Mouse (Mus musculus) layer of hippocampus, adult 8-10 months (tissue): ENCODE data around the gene Nox4. TPM values are rescaled to one million over a fixed set of nuclear protein-coding genes. Genes with fewer than 3 reads are reported as not detected.

ENCODE experiments used
- DNase-seq, 2 experiments: peaks; one replicate each; pipeline ENCODE4 v3.0.0; 2022; ENCODE audit warnings: low spot score in 2 of 2
- total RNA-seq, 4 experiments: library from RNA; stranded (reverse); gene quantifications; 2 replicates each; pipeline ENCODE4 v1.2.4; 2022

The Nox4 gene
- under 1 TPM; 0.16 to 0.37 (median 0.17) TPM for total RNA-seq

DNA sequence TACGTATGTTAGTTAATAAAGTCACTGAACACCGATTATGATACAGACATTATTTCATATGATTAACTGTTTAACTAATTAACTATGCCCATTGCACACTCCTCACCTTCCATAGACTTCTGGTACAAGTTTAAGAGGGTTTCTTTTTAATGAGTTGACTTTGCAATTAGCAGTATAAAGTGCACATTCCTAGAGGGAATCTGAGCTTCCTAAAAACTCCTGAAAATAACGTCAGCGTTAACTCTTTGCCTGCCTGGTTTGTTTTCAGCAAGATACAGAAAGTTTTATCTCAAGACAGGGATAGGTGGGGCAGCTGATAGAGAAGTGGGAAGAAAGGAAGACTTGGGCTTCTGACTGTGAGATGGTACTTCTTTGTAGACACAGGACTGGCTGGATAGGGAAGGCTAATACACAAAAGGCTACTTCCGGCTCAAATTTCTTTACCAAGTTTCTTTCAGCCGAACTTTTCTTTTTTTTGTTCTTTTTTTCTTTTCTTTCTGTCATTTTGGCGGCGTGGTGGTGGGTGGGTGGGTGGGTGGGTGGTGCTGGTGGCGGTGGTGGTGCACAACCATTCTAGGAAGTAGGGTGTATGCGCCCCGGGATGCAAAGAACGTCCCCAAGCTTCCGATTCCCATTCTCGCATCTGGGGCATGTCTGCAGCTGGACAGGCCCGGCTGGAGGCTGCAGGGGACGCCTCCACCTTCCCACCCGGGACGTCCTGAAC is at the start of gene Nox4:
Nox4 (plus strand) TSS at position 241 of the 724 bp plus-strand sequence.
- no peak for DNase-seq

DNA sequence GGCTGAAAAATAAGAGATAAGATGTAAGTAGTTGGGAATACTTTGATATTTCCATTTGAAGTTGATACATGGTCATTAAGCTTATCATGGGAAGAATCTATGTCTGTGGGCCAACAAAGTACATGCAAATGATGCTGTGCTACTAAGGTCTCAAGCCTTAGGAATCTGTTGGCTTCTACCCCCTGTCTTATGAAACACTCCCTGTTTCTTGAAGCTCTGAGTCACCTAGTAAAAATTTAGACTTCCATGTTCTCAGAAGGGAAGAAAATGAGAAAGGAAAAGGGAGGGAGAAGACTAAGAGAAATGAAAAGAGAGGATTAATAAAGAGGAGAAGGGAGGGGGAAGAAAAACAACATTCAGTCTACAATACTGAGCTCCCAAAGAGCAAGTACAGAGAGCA is 41.1 kb upstream of the Nox4 start:
- DNase-seq, result no peak

DNA sequence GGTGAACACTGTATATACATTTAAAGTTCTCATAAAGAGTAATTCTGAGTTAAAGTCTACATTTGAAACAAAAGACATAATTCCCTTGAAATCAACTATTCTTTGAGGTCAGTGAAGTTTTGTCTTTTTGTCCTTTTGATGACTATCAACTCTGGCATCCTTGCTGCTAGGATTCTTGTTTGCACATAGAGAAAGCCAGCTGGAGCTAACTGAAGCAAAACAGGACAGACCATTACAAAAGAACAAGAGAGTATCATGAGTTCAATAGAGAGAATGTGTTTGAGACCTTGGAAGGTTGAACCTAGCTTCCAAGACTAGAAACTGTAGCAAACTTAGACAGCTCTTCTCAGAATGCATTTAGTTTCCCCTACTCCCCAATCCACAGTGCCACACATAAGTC is 24.2 kb upstream of the Nox4 start:
- DNase-seq, result no peak

DNA sequence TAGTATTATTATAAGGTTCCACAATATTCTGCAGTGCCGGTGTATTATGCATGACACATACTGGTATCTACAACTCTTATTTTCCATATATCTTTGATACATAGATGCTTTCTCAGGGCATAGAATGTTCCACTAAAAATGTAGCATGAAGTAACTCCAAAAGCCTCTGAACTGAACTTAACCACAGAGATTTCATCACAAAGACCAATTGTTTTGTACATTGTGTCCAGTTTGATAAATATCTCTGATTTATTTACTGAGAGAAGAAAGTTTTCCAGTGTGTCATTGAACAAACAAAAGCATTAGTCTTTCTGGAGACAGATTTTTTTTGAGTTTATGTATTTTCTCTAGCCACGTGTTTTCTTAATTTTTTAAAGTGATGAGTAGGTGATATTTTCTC is 23.1 kb upstream of the Nox4 start:
- DNase-seq, result no peak

DNA sequence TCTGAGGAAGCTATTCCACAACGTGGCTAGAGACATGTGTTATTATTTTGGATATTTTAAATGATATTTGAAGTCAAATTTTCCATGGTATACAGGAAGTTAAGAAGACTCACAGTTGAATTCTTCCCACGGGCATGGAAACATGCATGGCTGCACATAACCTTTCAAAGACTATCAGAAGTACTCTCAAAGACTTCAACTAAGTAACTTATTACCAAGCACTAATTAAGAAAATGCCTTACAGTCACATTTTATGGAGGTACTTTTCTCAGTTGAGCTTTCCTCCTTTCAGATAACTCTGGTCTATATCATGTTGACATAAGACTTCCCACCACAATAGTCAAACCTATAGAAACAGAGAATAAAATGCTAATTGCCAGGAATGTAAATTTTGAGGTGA is 20.3 kb upstream of the Nox4 start:
- DNase-seq, result no peak

DNA sequence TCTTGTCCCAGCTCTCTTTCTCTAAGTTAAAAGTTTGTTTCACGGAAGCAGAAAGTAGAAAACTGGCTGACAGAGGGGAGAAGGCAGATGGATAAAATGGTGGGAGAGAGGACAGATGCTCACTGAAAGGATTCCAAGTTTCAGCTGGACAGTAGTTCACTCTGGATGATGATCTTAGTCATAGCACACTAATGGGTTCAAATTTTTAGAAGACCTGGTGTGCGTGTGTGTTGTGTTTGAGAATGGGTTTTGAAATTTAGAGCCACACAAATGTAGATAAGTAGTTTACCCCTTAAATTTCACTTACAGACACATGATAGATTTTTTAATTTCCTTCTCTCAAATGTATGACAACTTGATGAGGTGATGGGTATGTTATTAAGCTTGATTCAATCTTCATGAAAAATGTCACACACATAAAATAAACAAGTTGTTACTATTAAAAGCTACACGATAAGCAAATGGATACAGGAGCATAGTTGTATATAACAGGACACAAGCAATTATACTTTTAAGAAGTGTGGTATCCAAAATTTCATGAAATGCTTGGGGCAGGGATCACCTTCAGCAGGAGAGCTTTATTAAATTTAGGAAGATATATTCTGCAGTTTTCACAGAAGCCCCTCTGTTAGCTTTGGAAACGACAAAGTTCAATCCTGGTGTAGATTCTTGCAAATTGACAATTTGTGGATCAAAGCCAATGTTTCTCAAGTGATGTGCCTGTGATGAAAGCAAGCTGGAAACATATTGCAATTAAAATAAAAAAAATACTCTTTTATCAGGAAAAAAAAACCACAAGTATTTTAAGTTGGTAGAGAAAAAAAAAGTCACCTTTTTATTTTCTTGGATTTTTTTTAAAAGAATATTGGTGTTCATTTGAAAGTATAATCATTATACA is 18.6 kb upstream of the Nox4 start:
- no peak for DNase-seq

DNA sequence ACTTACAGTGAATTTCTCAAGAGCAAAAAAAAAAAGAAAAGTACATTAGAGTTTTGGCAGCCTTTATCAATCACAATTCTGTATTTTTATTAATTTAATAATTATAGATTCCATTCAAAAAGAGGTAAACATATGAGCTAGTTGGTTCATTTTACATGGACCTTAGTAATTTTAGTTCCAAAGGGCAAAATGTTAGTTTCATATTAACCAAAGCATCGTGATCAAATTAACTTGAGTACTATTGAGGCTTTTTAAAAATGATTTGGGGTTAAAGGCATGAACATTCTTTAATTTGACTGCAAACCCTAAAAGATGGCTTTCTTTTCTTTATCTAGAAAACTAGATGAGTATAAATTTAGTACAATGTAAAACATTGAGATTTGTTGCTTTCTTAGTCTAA is 16.4 kb upstream of the Nox4 start:
- no peak for DNase-seq

DNA sequence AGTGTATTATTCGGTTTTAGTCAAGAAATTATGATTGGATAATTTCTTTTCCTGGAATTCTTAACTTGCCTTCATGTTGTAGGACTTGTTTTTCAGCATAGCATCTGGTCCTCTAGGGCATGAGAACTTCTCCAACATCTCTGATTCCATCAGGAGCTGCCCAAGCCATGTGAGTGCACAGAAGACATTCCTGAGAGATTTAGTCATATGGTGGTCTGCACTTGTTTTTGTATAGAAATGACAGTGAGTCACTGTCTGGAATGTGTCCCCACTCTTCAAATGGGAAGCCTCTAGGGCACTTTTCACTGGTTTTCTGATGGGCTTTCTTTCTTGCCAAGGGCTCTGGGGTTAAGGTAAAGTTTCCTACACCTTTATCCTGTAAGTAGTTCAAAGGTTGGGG is 4.8 kb upstream of the Nox4 start:
- no peak for DNase-seq

DNA sequence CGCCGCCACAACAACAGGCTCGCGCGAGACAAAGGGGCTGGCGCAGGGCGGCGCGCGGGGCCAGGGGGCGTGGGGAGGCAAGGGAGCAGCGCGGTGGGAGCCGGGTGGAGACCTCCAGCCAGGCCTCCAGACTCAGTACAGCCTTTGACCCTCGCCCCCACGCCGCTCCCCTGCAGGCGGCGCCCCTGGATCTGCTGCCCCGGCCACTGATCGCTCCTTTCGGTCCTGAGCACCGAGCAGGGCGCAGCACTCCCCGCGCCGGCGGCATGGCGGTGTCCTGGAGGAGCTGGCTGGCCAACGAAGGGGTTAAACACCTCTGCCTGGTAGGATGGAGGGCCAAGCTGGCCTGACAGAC is 661 bp downstream of the Nox4 start:
- DNase-seq, result no peak

DNA sequence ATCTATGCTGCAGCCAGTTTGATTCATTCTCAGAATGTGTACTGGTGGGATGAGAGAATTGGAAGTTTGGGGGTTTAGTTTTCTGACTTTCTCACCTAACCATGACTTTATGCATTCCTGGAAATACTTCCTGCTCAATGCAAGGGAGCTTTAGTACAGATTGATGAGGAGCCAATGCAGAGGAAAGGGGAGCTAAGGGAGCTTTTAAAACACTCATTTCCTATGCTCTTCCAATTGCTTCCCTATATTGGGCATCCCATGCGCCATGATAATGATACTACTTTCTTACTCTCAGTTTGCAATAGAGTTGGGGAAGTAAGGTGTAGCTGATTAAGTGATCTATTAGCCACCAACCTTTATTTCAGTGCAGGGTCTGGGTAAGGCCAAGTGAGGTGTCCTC is 1.0 kb downstream of the Nox4 start:
- DNase-seq, result no peak

DNA sequence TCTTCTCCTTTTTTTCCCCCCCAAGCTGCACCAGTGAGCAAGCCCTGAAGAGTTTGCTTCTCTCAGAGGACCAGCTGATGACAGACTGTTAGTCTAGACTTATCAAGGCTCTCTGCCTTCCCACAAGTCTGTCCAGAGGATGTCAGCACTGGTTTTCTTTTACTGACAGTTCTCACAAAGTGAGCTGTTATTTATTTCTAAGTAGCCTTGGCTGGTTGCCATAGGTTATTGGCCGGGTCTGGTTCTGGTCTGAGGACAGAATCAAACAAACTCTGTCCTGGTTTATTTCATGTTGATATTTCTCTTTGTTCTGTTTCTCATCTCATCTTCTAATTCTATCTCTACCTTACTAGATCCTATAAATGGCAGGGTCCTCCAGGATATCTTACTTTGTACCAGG is 2.0 kb downstream of the Nox4 start:
- DNase-seq, result no peak

DNA sequence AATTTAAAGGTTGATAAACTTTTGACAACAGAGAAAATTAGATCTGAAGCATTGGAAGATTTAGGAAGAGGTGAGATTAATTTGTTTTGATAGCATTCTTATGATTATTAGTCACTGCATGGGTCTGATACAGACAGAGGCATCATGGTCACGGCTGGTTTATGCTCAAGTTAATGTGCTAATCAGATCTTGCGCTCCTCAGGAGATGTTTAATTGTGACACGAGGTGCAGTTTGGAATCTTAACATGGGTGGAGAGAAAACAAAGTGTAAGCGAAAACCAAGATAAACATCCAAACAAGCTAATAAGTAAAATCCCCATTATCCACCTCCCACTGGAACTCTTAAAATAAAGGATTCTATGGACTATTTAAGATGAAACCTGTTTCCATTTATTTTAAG is 6.2 kb downstream of the Nox4 start:
- no peak for DNase-seq

DNA sequence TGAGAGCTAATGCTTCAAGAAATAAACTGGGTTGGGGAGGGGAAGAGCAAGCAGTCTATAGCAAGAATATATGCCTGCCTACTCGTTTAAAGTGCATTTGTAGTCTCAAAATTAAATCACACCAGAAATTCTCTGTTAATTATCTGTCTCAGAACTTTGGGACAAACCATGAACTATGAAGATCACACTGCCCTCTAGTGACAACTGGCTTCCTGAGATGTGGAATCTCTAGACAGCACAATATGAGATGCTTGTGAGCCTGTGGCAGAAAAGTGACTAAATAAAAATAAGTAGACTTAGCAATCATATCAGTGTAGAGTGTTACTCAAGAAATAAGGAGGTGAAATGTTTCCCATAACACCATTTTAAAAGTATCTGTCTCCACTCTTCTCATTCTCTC is 31.3 kb downstream of the Nox4 start:
- peak; percentile 7 to 30 for DNase-seq

DNA sequence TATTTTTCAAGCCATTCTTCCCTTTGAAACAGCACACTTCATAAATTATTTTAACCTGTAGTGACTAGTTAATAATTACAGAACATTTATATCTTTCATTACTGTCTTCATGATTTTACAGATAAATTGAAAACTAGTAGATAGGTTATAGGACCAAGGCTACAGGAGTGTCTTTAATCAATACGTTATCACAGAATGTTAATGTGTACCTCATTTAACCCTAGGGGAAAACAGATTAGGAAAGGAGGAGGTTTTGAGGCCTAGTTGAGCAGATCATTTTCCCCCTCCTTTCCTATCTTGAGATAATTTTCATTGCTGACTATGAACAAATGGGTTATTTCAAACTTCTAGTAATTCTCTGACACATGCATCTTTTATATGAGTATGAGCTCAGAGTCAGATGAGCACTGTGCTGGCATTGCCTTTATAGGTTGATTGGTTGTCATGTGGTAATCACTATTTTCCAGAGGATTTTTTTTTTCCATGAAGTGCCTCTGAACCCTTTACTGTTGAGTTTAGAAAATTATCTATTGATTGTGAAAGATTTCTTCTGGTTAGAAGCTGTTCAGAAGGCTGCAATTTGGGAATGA is 57.9 kb downstream of the Nox4 start:
- DNase-seq, result no peak

DNA sequence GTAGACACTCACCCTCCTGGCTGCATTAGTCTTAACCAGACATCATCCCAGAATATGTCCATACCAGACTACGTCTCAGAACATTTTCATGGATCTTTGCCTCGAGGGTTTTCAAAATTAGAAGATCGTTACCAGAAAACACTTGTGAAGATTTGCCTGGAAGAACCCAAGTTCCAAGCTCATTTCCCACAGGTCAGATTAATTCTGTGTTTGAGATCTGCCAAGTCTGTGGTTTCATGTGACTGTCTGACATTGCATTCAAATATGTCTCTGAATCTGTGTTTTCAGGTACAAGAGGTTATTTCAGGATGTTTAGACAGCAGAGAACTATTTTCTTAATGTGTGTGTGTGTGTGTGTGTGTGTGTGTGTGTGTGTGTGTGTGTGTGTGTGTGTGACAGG is 75.7 kb downstream of the Nox4 start:
- no peak for DNase-seq

DNA sequence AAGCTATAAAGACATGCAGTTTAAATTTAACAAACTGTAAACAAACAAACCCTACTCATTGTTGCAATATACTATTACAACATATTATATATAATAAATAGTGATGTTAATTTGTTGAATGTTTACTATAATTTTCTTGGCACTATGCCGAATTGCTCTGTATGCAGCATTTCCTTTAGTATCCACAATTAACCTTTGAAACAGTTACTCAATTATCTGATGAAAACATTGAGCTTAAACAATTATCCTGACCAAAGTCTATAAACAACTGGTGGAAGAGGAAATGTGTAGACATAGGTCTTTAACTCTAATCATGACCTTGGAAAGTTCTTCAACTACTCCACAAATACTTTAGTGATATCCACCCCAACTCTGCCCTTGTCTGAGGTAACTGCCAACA is 76.2 kb downstream of the Nox4 start:
- no peak for DNase-seq

DNA sequence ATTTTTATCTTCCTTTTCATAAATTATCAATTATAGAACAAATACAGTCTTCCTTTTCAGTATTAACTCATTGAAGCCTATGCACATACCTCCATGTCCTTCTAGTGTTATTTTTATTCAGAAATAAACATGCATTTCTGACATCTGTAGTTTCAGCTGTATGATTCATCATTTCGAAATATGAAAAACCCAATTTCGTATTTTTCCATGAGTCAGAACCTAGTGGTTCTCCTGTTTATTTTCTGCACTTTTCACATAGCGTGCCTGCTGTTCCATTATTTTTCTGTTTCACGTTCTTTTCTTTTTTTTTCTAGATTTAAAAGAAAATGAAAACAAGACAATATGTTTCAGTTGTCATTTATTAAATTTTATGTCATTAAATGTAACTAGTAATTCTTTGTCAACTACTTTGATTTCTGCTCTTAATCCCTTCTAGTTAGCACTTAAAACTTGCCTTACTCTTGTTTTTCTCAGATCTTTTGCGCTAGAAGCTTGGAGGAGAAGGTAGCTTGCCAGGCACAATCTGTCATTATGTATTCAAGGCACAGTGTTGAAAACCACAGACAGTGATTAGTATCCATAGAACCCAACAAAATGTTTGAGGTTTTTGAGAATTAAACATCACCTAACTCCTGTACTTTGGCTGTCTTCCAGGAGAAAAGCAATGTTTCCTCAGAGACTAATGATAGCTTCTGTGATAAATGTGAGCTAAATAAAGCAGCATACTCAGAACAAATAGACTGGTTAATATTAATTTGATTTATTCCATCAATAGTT is 85.1 kb downstream of the Nox4 start:
- DNase-seq, result peak in 1 of 2 experiments; percentile 2

DNA sequence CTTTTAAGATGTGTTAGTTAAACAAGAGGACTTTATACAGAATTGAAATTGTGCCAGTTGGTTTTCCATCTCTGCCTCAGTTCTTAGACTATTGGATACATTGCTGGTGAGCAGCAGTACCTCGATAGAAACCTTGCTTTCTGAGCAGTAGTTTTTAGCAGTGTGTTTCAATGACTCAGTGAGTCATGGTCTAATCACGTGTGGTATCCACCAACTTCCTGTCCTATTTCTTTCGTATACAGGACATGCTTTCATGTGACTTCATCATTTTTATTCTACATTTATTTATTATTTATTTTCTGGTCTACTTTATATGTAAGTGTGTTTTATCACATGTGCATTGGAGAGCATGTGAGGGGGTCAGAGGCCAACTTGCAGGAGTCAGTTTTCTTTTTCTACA is 99.7 kb downstream of the Nox4 start:
- no peak for DNase-seq

DNA sequence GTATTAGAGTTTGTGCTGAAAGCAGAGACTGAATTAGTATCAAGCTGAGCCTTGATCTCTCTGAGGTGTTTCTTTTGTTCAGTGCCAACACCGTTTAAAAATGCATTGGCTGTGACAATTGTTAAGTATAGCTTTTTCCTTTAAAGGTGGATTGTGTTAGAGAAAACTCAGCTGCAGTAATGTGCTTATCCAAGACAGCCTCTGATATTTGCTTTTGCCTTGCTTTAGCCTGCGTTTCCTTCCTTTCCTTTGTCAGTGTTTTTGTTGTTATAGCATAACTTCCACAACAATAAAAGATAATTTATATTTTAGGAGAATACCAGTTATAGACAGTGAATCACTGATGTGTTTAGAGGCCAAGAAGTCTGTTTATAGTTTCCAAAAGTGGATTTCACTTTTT is 106.9 kb downstream of the Nox4 start:
- no peak for DNase-seq

DNA sequence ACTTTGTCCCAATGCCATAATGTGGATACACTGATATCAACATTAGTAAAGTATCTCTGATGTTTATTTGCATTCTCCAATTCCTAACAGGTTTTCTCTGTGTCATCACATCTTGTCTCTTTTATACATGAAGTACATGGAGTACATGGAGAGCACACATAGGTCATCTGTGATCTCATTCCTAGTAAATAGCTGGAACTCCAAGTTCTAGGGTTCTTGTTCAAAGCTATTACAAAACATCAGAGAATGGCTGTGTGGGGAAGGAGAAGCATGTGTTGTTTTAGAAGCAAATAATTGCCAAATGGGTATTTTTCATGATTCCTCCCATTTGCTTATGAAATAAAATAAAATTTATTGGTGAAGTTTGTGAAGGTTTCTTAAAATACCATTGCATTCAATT is 121.9 kb downstream of the Nox4 start:
- no peak for DNase-seq

DNA sequence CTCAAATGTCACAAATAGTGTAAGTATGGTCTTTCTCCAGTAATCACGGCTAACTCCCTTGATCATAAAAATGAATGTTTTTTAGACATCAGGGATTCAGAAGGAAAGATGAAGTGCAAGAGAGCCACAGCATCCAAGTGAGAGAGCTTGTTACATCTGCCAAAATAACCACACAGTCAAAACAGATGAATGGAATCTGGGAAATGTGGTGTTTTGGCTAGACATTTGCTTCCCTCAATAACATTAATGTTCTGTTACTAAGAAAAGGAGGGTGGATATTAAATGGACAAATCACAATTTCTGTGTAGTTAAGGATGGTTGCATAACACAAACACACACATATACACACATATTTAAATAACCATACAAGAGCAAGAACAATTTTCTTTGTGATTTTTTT is 123.2 kb downstream of the Nox4 start:
- no peak for DNase-seq

DNA sequence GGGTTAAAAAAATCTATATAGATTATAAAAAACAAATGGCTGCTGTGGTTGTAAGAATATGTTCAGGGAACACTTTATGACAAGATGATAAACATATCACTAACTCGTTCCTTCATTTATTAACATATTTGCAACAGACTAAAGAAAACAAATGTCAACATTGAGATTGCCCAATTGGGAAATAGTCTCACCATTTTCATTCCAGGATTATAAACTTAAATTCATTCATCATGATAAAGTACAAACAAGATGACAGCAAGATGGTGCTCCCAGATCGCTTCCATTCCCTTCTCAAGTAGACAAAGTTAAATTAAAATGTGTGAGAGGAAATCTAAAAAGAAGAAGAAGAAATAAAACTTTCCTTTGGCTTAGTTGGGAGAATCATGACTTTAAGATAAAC is 124.9 kb downstream of the Nox4 start:
- no peak for DNase-seq
